Mouse (Mus musculus) brain, embryonic 18.5 days (tissue): ENCODE measurements around the gene BC024063.
A peak's percentile ranks its signal among the peaks of the same experiment; 100 is the strongest.
"Not testable (repeated sequence)": the region's sequence is repeated elsewhere in the genome, so short reads cannot be mapped to it uniquely, and the experiment has no call there.

Source experiments
- DNase-seq: peaks from one replicate; pipeline ENCODE4 v3.0.0-alpha.2; 2012; ENCODE audit warnings: low read depth, low spot score

Gene BC024063

DNA sequence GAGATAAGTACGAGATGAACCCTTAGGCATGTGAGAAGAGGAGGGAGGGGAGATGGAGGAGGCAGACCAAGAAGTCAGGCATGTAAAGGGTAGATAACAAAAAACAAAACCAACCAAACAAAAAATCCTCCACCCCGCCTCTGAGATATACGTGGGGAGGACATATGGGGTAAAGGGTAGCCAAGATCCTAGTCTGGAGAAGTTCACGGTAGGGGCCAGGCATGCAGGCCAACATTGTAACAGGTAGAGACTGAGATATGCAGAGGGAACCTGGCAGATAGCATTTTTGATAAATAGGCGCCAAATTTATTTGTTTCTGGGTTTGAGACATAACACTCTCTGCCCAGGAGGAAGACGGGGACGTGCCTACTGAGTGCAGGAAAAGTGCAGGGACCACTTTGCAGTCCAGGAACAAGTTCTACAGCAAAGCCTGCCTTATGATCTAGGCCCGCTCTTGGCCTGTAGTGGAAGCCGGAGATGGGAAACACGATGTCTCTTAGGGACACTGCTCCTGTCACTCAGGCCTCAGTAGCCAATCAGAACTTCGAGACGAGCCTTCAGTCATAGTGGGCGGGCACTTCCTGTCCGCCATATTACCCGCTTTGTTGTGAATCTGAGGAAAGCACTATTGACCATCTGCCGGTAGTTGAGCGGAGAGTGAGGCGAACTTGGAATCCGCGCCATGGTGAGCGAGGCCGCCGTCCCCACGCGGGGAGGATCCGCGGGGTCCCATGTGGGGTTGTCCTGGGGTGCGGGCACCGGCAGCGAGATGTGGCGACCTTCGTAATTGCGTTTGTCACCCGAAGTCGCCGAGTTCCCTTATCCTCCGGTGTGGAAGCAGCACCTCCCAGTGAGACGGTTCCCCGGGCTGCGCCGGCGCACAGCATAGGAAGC lies at the start of gene BC024063:
TSS of gene BC024063 (plus strand) at position 626 of the 894 bp plus-strand sequence.
- peak; percentile 77 for DNase-seq

DNA sequence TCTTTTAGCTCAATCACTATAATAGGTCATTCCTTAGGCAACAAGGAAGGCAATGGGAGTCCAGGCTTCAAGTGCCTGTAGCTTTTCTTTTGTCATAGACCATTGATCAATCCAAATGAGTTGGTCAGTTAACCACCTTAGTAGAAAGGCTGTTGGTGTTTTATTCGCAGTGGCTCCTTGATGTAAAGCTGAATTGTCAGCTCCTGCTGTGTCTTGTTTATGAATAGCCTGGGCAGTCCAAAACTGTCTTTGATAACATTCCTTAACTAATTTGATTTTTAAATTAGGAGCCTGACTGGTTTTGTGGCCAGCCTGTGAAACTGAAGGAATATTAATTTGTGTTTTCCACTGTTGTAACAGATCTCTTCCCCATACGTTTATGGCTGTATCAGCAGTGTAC lies 41.0 kb upstream of the BC024063 start:
- DNase-seq: no peak

DNA sequence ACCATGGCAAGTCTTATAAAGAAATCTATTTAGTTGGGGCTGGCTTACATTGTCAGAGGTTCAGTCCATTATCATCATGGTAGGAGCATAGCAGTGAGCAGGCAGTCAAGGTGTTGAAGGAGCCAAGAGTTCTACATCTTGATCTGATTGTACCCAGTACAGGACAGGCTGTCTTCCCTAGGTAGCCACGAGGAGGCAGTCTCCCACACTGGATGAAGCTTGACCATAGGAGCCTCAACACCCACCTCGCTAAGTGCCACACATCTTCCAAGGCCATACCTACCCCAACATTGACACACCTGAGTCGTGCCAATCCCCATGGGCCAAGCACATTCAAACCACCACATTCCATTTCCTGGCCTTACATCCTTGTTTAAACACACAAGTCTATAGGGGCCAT lies 36.5 kb upstream of the BC024063 start:
- no peak for DNase-seq

DNA sequence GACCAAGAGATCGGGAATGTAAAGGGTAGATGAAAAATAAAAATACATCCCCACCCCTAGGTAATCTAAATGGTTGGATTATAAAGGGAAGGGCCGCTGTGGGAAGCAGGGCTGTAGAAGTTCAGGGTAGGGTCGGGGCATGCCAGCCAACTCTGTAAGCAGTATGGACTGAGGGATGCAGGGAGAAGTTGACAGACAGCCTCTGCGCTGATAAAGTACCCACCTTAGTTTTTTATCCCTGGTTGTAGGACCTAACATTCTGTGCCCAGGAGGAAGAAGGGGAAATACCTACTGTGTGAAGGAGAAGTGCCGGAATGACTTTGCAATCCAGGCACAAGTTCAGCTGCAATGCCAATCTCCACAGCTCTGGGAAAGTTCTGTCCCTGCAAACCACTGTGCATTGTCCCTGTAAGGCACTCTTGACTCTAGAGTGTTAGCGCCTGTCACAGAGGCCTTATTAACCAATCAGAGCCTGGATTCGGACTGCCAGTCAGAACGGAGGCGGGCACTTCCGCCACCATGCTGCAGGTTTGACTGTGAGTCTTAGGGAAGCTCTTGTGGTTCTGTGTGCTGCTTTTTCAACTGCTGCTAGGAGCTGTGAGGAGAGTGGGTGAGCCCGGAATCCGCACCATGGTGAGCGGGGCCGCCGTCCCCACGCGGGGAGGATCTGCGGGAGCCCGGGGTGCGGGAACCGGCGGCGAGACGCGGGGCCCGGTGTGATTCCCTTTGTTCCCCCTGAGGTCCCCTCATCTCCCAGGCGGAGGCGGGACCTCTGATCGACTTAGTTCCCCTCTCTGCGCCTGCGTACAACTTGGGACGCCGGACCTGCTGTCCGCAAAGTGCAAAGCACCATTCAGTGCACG lies 35.3 kb upstream of the BC024063 start, which contains the start of gene Zfp873:
TSS of gene Zfp873 (plus strand) at position 527 of the 863 bp plus-strand sequence.
- DNase-seq: peak; percentile 83

DNA sequence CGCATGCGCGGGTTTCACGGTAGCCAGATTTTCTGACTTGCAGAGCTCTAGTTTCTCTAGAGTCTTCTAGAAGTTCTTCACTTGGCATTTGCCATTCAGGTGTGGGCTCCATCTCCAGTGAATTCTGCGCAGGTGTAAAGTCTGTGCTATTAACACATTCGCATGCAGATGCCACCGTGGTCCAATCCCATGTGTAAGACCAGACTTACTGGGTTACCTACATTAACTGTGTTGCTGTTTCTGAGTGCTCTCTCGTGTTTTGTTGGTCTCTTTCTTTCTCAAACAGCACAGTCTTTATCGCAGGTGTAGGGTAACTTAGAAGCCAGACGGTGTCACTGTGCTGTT lies 34.7 kb upstream of the BC024063 start:
- DNase-seq: not testable (repeated sequence)

DNA sequence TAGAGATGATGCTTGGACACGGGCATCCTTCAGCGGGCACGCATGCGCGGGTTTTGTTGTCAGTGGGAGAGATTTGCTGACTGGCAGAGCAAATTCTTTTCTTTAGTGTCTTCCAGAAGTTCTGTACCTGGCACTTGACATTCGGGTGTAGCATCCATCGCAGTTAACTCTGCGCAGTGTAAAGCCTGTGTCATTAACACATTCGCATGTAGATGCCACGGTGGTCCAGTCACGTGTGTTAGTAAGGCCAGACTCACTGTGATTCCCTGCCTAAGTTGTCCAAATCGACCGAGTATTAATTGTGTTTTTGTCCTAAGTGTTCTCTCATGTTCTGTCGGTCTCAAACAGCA lies 444 bp downstream of the BC024063 start:
- not testable (repeated sequence) for DNase-seq

DNA sequence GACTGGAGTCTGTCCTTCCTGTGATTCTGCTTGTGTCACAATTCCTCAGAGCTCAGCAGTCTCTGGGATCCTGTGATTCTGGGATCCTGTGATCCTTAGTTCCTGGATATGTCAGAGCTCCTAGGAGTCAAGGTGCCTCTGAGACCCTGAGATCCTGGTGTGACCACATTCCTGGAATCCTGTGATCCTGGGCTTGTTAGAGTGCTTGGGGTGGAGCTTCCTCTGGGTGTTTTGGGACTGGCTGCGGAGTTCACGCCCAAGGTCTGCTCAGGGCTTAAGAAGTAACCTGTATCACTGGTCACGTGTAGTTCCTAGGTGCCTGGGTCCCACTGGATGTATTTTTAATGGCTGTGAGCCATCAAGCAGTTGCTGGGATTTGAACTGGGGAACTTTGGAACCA lies 34.1 kb downstream of the BC024063 start:
- no peak for DNase-seq

DNA sequence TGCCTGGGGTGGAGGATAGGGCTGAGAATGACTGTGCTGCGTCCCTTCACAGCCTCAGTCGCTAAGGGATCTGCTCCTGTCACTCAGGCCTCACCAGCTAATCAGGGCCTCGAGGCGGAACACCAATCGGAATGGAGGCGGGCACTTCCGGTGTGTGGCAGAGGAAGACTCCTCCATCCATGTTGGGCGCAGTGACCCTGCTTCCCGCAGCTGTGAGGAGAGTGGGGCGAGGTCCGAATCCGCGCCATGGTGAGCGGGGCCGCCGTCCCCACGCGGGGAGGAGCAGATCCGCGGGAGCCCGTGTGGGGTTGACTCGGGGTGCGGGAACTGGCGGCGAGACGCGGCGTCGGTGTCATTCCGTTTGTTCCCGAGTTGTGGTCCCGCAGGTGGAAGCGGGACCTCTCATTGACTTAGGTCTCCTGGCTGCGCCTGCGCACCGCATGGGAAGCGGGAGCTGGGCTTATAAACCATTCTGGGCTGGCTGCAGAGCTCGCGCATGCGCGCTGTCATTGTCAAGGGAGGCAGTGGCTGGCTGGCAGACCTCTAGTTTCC lies 44.8 kb downstream of the BC024063 start, which contains the start of gene AU041133:
TSS of gene AU041133 (plus strand) at position 164 of the 552 bp plus-strand sequence.
- DNase-seq: peak; percentile 86

DNA sequence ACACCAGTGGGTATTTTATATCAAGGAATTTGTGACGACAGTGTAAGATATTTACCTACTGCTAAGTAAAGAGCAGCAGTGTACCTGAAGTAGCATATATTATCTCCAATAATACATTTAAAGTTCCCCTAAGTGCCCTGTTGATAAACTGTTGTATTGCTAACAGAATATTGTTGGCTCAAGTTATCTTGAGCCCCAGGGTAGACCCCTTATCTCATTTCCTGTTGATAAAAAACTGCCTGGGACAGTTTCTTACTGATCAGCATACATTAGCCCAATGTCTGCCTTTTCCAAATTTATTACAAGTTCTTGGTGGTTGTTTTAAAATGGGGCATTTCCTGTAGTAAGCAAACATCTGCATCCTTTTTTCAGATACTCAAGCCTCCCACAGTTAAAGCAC lies 62.1 kb downstream of the BC024063 start:
- no peak for DNase-seq

DNA sequence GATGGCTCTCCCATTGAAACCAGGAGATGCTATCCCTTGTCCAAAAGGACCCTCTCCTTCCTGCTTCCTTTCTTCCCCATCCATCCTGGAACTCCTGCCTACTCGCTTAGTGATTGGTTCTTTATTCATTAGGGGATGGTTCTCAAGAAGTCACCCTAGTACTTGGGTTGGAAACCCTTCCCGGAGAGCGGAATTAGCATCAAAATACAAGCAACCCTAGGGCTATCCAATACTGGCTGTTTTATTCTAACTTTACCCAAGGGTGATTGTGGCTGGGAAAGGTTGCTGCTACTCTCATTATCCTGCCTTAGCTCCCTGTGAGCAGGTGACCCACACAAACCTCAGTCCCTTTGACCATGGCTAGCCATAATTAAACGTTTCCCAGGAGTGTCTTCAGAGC lies 64.4 kb downstream of the BC024063 start:
- no peak for DNase-seq
